Mouse (Mus musculus): ENCODE results near the gene Lrp6.
A peak's percentile ranks its signal among the peaks of the same experiment; 100 is the strongest.

The Lrp6 gene

DNA sequence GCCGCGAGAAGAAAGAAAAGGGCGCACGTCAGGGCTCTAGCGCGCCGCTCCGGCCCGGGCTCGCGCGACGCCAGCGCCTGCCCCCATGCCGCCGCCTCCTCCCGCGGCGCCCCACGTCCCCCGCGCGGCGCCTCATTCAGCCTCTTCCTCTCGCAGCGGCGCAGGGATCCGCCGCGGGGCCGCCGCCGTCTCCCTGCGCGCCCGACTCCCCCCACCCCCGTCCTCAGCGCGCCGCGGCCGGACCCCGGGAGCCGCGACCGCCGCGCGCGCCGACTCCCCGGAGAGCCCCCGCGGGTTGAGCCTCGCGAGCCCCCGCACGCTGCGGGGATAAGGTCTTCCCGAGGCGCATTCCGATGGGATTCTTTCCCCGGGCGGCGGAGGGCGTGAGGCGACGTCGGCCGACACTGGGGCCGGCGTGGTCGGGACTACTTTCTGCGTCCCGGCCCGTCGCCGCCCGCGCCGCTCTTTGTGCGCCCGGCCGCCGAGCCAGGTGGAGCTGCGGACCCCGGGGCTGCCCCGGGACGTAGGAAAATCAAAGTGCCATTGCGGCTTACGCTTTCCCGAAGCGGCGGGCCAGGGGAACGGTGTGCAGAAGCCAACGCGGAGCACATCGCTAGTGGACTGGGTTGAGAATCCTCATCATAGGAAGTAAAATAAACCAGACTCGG lies at the start of gene Lrp6:
TSS of gene Lrp6 (minus strand) at position 148 of the 668 bp plus-strand sequence.
- peak; percentile 76 to 80 for DNase-seq (ENCODE audit: low spot score in 2 of 2)

DNA sequence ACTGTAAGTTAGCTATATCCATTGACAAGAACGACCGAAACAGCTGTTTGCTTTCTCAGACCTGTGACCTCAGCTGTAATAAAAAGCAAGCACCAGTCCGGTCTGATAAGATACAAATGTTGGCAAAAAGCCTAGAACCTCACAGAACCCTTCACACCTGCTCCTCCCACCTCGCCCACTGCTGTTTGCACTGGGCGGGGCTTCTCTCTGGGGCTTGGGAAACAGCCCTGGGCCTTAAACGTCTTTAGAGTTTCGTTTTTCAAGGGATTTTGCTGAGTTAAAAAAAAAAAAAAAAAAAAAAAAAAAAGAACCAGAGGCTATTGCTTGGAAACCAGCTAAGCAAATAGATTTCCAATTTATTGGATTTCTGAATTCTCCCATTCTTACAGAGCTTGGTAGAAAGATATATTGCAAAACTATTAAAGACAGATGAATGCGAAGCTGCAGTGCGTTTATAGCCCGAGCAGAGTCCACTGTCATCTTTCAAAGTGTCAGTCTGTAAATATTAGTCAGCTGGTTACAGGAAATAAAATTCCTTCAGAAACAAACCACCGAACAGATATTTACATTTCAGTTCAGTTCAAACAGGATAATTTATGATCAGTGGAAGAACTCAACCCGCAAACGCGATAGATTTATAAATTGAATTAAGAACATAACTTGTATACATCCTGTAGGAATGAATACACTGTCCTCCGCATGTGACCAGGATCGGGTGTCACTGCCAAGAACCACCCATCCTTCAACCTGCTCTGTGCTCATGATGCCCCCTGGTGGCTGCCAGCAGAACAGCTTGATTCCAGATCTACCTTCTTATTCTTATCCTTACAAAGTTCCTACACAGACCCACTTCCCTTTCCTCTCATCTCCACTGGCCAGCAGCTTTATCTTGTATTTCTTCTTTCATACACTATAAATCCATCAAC lies 48.2 kb upstream of the Lrp6 start:
- DNase-seq (ENCODE audit: low spot score in 2 of 2) = peak; percentile 83 to 86

DNA sequence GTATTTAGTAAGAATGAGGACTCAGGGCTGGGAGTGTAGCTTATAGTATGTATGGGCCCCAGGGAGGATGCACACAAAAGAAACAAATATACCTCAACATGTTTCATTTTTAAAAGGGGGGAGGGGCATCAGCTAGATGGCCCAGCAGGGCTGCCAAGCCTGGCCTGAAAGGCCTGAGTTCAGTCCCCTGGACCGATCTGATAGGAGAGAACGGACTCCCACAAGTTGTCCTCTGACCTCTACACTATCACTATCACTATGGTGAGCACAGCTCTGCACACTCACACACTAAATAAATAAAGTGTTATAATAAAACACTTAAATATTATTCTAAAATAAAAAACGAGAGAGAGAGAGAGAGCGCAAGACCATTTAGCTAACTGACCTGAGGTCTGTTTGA lies 47.6 kb upstream of the Lrp6 start:
- DNase-seq (ENCODE audit: low spot score in 2 of 2) = no peak

GRCm38 (mm10) chr6:134611896-134612295 lies 45.1 kb upstream of the Lrp6 start:
- DNase-seq (ENCODE audit: low spot score in 2 of 2) = no peak

DNA sequence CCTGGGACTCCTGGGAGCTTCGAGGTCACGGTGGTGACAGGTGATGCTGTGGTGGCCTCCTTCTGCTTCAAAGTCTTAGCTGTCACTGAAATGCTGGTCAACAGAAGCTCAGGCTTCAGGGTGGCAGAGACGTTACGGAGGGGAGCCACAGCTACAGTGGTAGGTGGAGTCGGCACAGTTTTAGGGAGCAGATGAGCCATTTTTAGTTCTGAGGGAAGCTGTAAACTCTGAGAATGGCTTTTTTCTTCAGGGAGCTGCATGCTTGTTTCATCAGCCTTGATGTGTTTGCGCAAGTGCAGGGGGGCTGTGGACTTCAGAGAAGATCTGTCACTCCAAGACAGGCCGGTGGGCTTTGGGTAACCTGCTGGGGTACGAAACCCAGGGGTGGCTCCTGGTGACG lies 43.6 kb upstream of the Lrp6 start:
- no peak for DNase-seq (ENCODE audit: low spot score in 2 of 2)

DNA sequence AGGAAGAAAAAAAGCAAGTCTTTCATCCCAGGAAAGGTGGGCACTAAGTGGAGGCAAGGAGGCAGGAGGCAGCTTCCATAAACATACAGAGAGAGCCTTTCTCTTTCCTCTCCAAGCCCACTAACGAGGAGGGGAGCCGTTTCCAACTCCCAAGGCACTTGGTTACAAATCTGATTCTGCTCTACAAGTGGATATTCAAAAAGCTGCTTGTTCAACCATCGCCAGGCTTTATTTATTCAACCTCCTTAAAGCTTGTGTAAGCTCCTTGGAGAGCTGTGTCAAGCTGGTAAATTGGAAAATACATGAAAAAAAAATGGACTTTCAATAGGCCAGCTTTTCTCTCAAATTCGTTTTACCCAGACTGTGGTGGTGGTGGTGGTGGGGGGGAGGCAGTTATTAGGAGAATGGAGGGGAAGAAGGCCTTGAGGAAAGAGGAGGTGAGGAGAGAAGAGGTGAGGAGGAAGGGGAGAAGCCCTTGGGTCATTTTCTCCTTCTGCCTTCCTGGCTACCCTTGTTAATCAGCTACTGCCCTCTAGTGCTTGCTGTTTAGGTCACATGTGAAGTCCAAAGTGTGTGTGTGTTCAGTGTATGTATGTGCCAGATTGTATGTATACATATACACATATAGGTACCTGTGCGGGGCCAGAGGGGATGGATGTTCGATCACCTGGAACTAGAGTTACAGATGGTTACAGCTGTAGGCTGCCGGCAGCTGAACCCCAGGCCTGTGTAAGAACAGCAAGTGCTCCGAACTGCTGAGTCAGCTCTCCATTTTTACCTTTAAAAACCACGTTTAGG lies 40.4 kb upstream of the Lrp6 start:
- peak; percentile 23 to 55 for DNase-seq (ENCODE audit: low spot score in 2 of 2)

DNA sequence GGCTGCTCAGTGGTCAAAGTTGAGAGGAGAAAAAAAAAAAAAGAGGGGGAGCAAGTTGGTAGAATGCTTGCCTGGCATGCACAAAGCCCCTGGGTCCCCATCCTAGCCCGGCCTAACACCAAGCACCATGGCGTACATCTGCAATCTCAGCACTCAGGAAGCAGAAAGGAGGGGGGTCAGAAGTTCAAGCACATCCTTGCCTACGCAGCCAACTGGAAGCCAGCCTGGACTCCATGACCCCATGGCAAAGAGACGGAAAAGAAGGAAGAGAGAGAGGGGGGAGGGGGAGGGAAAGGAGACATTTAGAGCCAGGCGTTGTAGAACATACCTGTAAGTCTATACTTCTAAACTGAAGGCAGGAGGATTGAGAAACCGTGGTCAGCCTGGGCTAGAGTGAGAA lies 39.8 kb upstream of the Lrp6 start:
- no peak for DNase-seq (ENCODE audit: low spot score in 2 of 2)

GRCm38 (mm10) chr6:134605196-134605595 lies 38.4 kb upstream of the Lrp6 start:
- DNase-seq (ENCODE audit: low spot score in 2 of 2) = no peak

- no peak for DNase-seq (ENCODE audit: low spot score in 2 of 2)
These were observed 35.7 kb upstream of the Lrp6 start for GRCm38 (mm10) chr6:134602371-134603003.

GRCm38 (mm10) chr6:134601766-134602165 lies 35.0 kb upstream of the Lrp6 start:
- DNase-seq (ENCODE audit: low spot score in 2 of 2) = no peak

DNA sequence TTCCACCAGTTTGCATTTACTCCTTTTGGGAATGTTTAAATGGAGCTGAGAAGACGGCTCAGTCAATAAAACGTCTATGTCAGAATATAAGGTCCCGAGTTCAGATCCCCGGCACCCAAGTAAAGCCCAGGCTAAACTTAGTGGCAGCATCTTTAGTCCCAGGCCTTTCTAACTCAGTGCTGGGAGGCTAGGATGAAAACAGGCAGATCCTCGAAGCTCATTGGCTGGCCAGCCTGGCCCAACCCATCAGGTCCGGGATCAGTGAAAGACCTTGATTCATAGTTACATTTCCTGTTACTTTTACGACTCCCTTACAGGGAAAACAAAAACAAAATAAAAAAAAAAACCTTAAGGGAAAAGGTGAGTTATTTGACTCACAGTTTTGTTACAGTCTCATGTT lies 34.4 kb upstream of the Lrp6 start:
- DNase-seq (ENCODE audit: low spot score in 2 of 2) = no peak

DNA sequence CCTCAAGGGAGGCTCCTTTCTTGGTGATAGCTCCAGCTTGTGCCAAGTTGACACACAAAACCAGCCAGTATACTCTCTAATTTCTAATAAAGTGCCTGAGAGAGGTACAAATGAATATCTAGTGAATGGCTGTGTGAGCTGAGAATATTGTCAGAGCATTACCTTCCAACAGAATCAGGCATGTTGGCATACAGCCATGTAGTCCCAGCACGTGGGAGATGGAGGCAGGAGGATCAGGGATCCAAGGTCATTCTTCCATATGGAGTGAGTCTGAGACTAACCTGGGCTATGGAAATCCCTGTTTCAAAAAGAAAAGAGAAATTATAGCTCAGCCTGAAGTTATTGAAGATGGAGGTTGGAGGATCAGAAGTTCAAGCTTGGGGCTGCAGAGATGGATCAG lies 32.5 kb upstream of the Lrp6 start:
- DNase-seq (ENCODE audit: low spot score in 2 of 2) = no peak

- no peak for DNase-seq (ENCODE audit: low spot score in 2 of 2)
These were observed 31.0 kb upstream of the Lrp6 start for GRCm38 (mm10) chr6:134597651-134598229.

- no peak for DNase-seq (ENCODE audit: low spot score in 2 of 2)
These were observed 28.0 kb upstream of the Lrp6 start for GRCm38 (mm10) chr6:134594569-134595442.

DNA sequence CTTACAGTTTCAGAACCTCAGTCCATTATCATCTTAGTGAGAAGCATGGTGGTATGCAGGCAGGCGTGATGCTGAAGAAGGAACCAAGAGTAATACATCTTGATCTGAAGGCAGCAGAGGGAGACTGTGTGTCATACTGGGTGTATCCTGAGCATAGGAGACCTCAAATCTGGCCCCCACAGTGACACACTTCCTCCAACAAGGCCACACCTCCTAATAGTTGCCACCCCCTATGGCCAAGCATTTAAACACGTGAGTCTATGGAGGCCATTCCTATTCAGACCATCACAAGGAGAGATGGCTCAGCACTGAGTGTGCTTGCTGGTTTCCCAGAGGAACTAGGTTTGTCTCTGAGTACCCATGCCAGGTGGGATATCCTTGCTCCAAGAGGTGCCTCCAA lies 24.8 kb upstream of the Lrp6 start:
- no peak for DNase-seq (ENCODE audit: low spot score in 2 of 2)

- no peak for DNase-seq (ENCODE audit: low spot score in 2 of 2)
These were observed 19.5 kb upstream of the Lrp6 start for GRCm38 (mm10) chr6:134586241-134586640.

- DNase-seq (ENCODE audit: low spot score in 2 of 2) = no peak
These were observed 17.9 kb upstream of the Lrp6 start for GRCm38 (mm10) chr6:134584616-134585015.

DNA sequence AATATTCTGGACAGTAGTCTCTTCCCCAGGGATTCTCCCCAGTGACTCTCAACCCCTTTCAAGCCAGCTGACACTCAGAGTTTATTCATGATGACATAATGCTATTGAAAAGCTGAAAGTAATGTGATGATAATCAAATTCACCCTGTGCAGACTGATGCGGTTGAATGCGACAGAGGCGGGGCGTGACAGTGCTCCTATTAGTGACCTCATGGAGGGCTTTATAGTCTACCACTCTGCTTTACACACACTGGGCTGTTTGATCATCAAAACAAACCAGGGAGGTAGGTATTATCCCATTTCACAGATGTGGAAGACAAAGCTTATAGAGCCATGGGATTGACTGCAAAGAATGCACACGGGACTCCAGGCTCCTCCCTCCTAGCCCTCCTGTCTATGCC lies 15.3 kb upstream of the Lrp6 start:
- DNase-seq (ENCODE audit: low spot score in 2 of 2) = no peak

- no peak for DNase-seq (ENCODE audit: low spot score in 2 of 2)
These were observed 12.7 kb upstream of the Lrp6 start for GRCm38 (mm10) chr6:134579506-134579905.

GRCm38 (mm10) chr6:134578039-134578438 lies 11.3 kb upstream of the Lrp6 start:
- DNase-seq (ENCODE audit: low spot score in 2 of 2) = no peak

Data from frontal cortex, postnatal 36 days (tissue).